Mouse (Mus musculus) telencephalon, adult 2 months (tissue): ENCODE results near the gene Vmn2r73.
"Not testable (repeated sequence)": the region's sequence is repeated elsewhere in the genome, so short reads cannot be mapped to it uniquely, and the experiment has no call there.

ENCODE experiments used
- DNase-seq: peaks from one replicate; pipeline ENCODE4 v3.0.0-alpha.2; 2011; ENCODE audit warnings: low read depth, low spot score

Gene Vmn2r73

DNA sequence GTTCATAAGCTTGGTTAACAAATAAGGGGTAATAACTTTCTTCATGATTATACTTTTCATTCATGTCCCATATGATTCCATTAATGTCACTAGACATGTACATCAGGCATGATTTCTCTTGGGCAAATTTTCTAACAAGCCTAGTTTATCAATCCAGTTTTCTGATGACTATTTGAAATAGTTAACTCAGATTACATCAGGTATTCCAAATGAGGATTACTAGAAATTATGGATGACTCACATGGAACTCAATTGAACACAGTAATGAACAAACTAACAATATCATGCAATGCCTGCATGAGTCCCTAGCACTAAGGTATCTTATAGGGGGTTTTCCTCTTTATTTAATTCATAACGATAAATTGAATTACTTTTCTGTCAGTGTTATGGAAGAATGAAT lies at the start of gene Vmn2r73:
Gene Vmn2r73, minus strand, starts transcription at position 101 of the 400 bp plus-strand sequence.
- DNase-seq = no peak

DNA sequence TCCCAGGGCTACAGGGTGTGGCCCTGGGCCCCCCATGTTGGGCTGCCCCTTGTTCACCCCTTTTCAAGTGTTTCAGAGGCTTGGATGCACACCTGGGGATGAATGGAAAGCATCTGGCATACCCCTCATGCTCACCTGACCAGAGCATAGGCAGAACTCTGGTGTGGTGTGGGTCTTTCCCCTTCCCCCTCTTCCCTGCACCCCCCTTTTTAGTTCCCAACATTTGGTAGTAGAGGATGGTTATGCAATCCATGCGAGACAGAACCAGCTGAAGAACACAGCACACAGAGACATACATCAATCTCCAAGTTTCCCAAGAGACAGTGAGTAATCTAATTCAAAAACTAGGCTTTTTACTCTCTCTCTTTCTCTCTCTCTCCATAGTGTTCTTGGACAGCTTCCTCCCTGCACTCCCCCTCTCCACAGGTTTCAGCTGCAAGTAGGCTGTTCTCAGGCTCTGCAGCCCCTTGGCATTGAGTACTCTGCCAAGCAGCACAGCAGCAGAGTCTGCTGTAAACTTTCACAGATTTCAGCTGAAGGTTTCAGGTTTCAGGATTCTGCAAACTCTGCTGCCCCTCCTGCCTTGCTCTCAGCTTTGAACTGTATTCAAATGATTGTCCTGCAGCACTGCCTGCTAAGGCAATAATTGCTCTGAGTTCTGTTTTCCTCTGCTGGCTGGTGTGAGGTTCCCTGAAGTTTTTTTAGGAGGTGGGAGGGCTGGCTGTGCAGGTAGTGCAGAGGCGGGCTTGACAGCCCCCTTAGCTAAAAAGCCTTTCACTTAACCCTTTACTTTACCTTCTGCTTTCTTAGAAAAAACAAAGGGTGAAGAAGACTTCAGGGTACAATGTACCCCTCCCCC lies 35.7 kb downstream of the Vmn2r73 start:
- no peak for DNase-seq

DNA sequence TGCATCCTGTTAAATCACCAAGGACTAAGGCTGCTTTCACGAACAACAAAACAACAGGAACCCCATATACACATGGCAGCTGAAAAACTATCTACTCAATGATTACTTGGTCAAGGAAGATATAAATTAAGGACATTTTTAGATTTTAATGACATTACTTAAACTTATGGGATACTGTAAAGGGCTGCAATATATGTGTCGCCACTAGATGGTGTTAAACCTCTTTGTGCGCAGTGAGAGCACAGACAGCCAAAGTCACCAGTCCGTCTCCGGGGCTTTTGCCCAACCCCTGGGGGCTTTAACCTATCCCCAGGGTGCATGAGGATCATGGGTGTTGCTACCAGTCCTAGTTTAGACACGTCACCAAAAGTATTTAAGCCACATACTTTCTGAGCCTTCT lies 58.0 kb downstream of the Vmn2r73 start:
- not testable (repeated sequence) for DNase-seq
